Mouse (Mus musculus): ENCODE results near the gene Lrig2. TPM values are rescaled to one million over a fixed set of nuclear protein-coding genes. Genes with fewer than 3 reads are reported as not detected.

The Lrig2 gene
- total RNA-seq, 1 experiment, result 21.7 TPM

GRCm38 (mm10) chr3:104458588-104458987, 53.1 kb downstream of the Lrig2 start:
- peaks cover 6% of the 10 kb centered on the region for H3K36me3 ChIP-seq (ENCODE audit: control insufficient read depth, insufficient read depth, low read length, poor library complexity, severe bottlenecking)
- H3K9me3 ChIP-seq (ENCODE audit: control insufficient read depth, insufficient read depth, low read depth, low read length), result no peaks in the 10 kb centered on the region
- H3K4me3 ChIP-seq (ENCODE audit: insufficient read depth in 1 of 2, low read depth in 1 of 2, low read length in 2 of 2, poor library complexity in 1 of 2, severe bottlenecking in 1 of 2), result no peak overlapping the region
- DNase-seq (ENCODE audit: low read depth, low spot score), result no peak
- no peaks in the 10 kb centered on the region for H3K4me1 ChIP-seq (ENCODE audit: control insufficient read depth in 2 of 2, insufficient read depth in 2 of 2, low read length in 2 of 2, poor library complexity in 1 of 2)
- in situ Hi-C loops (cut with MboI; ENCODE audit: low sequenced_read_pairs in 2 of 2, unreplicated experiment in 2 of 2), result no loop called here
- TF ChIP-seq ZC3H11A (IDR thresholded peaks at IDR 0.05; ENCODE audit: borderline replicate concordance, low read depth, low read length) (no peak), ZNF384 (IDR thresholded peaks at IDR 0.05; ENCODE audit: low read depth, low read length) (no peak), CHD2 (IDR thresholded peaks at IDR 0.05; ENCODE audit: low read depth, low read length) (no peak)
- H3K9ac ChIP-seq (ENCODE audit: insufficient read depth, low read depth, low read length, poor library complexity, severe bottlenecking), result no peak overlapping the region
- no peak overlapping the region for H3K27ac ChIP-seq (ENCODE audit: insufficient read depth, low read depth, low read length, poor library complexity, severe bottlenecking)

GRCm38 (mm10) chr3:104455506-104456275, 56.0 kb downstream of the Lrig2 start:
- DNase-seq (ENCODE audit: low read depth, low spot score), result no peak
- no peak for TF ChIP-seq ZC3H11A (IDR thresholded peaks at IDR 0.05; ENCODE audit: borderline replicate concordance, low read depth, low read length)
- no peak for TF ChIP-seq MAFK (IDR thresholded peaks at IDR 0.05; ENCODE audit: insufficient read depth, low read depth, low read length)
- TF ChIP-seq HCFC1 (IDR thresholded peaks at IDR 0.05; ENCODE audit: borderline replicate concordance, insufficient read depth, low read length), result no peak
- TF ChIP-seq ZNF384 (IDR thresholded peaks at IDR 0.05; ENCODE audit: low read depth, low read length), result no peak
- no peak for TF ChIP-seq CHD2 (IDR thresholded peaks at IDR 0.05; ENCODE audit: low read depth, low read length)
- Histone ChIP-seq H3K4me3 (ENCODE audit: insufficient read depth in 1 of 2, low read depth in 1 of 2, low read length in 2 of 2, poor library complexity in 1 of 2, severe bottlenecking in 1 of 2) (no peak overlapping the region), H3K4me1 (ENCODE audit: control insufficient read depth in 2 of 2, insufficient read depth in 2 of 2, low read length in 2 of 2, poor library complexity in 1 of 2) (no peaks in the 10 kb centered on the region), H3K9ac (ENCODE audit: insufficient read depth, low read depth, low read length, poor library complexity, severe bottlenecking) (no peak overlapping the region), H3K27ac (ENCODE audit: insufficient read depth, low read depth, low read length, poor library complexity, severe bottlenecking) (no peak overlapping the region), H3K36me3 (ENCODE audit: control insufficient read depth, insufficient read depth, low read length, poor library complexity, severe bottlenecking) (peaks cover 6% of the 10 kb centered on the region; the same call in 1 of the 2 replicates), H3K9me3 (ENCODE audit: control insufficient read depth, insufficient read depth, low read depth, low read length) (no peaks in the 10 kb centered on the region)
- in situ Hi-C loops (cut with MboI; ENCODE audit: low sequenced_read_pairs in 2 of 2, unreplicated experiment in 2 of 2), result no loop called here

GRCm38 (mm10) chr3:104447240-104447639, 64.5 kb downstream of the Lrig2 start:
- no peaks in the 10 kb centered on the region for H3K36me3 ChIP-seq (ENCODE audit: control insufficient read depth, insufficient read depth, low read length, poor library complexity, severe bottlenecking)
- DNase-seq (ENCODE audit: low read depth, low spot score), result no peak
- H3K27ac ChIP-seq (ENCODE audit: insufficient read depth, low read depth, low read length, poor library complexity, severe bottlenecking), result no peak overlapping the region
- no peak overlapping the region for H3K9ac ChIP-seq (ENCODE audit: insufficient read depth, low read depth, low read length, poor library complexity, severe bottlenecking)
- H3K4me1 ChIP-seq (ENCODE audit: control insufficient read depth in 2 of 2, insufficient read depth in 2 of 2, low read length in 2 of 2, poor library complexity in 1 of 2), result no peaks in the 10 kb centered on the region
- no peak overlapping the region for H3K4me3 ChIP-seq (ENCODE audit: insufficient read depth in 1 of 2, low read depth in 1 of 2, low read length in 2 of 2, poor library complexity in 1 of 2, severe bottlenecking in 1 of 2)
- no peaks in the 10 kb centered on the region for H3K9me3 ChIP-seq (ENCODE audit: control insufficient read depth, insufficient read depth, low read depth, low read length)
- no peak for TF ChIP-seq CHD2 (IDR thresholded peaks at IDR 0.05; ENCODE audit: low read depth, low read length)
- TF ChIP-seq HCFC1 (IDR thresholded peaks at IDR 0.05; ENCODE audit: borderline replicate concordance, insufficient read depth, low read length), result no peak
- TF ChIP-seq ZNF384 (IDR thresholded peaks at IDR 0.05; ENCODE audit: low read depth, low read length), result no peak
- TF ChIP-seq ZC3H11A (IDR thresholded peaks at IDR 0.05; ENCODE audit: borderline replicate concordance, low read depth, low read length), result no peak
- no peak for TF ChIP-seq MAFK (IDR thresholded peaks at IDR 0.05; ENCODE audit: insufficient read depth, low read depth, low read length)
- in situ Hi-C loops (cut with MboI; ENCODE audit: low sequenced_read_pairs in 2 of 2, unreplicated experiment in 2 of 2), result no loop called here

- TF ChIP-seq ZNF384 (IDR thresholded peaks at IDR 0.05; ENCODE audit: low read depth, low read length) (no peak), CHD2 (IDR thresholded peaks at IDR 0.05; ENCODE audit: low read depth, low read length) (no peak), MAFK (IDR thresholded peaks at IDR 0.05; ENCODE audit: insufficient read depth, low read depth, low read length) (no peak), HCFC1 (IDR thresholded peaks at IDR 0.05; ENCODE audit: borderline replicate concordance, insufficient read depth, low read length) (no peak), ZC3H11A (IDR thresholded peaks at IDR 0.05; ENCODE audit: borderline replicate concordance, low read depth, low read length) (no peak)
- Histone ChIP-seq H3K9ac (ENCODE audit: insufficient read depth, low read depth, low read length, poor library complexity, severe bottlenecking) (no peak overlapping the region), H3K4me3 (ENCODE audit: insufficient read depth in 1 of 2, low read depth in 1 of 2, low read length in 2 of 2, poor library complexity in 1 of 2, severe bottlenecking in 1 of 2) (no peak overlapping the region), H3K4me1 (ENCODE audit: control insufficient read depth in 2 of 2, insufficient read depth in 2 of 2, low read length in 2 of 2, poor library complexity in 1 of 2) (no peaks in the 10 kb centered on the region; a peak in 1 of 4 replicates), H3K27ac (ENCODE audit: insufficient read depth, low read depth, low read length, poor library complexity, severe bottlenecking) (no peak overlapping the region), H3K9me3 (ENCODE audit: control insufficient read depth, insufficient read depth, low read depth, low read length) (no peaks in the 10 kb centered on the region), H3K36me3 (ENCODE audit: control insufficient read depth, insufficient read depth, low read length, poor library complexity, severe bottlenecking) (no peaks in the 10 kb centered on the region)
- DNase-seq (ENCODE audit: low read depth, low spot score), result no peak
- in situ Hi-C loops (cut with MboI; ENCODE audit: low sequenced_read_pairs in 2 of 2, unreplicated experiment in 2 of 2), result no loop called here
These were observed 65.0 kb downstream of the Lrig2 start for GRCm38 (mm10) chr3:104446689-104447088.
